Mouse (Mus musculus): ENCODE measurements around the gene Hoxc5.

Gene Hoxc5

GRCm38 (mm10) chr15:102988078-102988477, 20.8 kb downstream of the Hoxc5 start:
- DNase-seq (ENCODE audit: extremely low read depth, low read depth) = no peak

- DNase-seq (ENCODE audit: extremely low read depth, low read depth) = no peak
Measured at GRCm38 (mm10) chr15:102990461-102991397, 23.5 kb downstream of the Hoxc5 start, which contains the start of gene Hoxc8. TSS of gene Hoxc8 (plus strand) at chr15:102990607.

GRCm38 (mm10) chr15:102991782-102992181, 24.5 kb downstream of the Hoxc5 start:
- no peak for DNase-seq (ENCODE audit: extremely low read depth, low read depth)

- no peak for DNase-seq (ENCODE audit: extremely low read depth, low read depth)
Measured at GRCm38 (mm10) chr15:102992206-102992605, 25.0 kb downstream of the Hoxc5 start.

- DNase-seq (ENCODE audit: extremely low read depth, low read depth) = no peak
Measured at GRCm38 (mm10) chr15:102992863-102993262, 25.6 kb downstream of the Hoxc5 start.

GRCm38 (mm10) chr15:102996548-102996947, 29.3 kb downstream of the Hoxc5 start:
- no peak for DNase-seq (ENCODE audit: extremely low read depth, low read depth)

GRCm38 (mm10) chr15:102997431-102997830, 30.2 kb downstream of the Hoxc5 start:
- DNase-seq (ENCODE audit: extremely low read depth, low read depth) = no peak

- no peak for DNase-seq (ENCODE audit: extremely low read depth, low read depth)
Measured at GRCm38 (mm10) chr15:102997939-102998355, 30.7 kb downstream of the Hoxc5 start, which contains the start of gene Hoxc6. TSS of gene Hoxc6 (plus strand) at chr15:102998257.

GRCm38 (mm10) chr15:102998608-102999182, 31.5 kb downstream of the Hoxc5 start:
- peak; percentile 96 for DNase-seq (ENCODE audit: extremely low read depth, low read depth)

- DNase-seq (ENCODE audit: extremely low read depth, low read depth) = peak; percentile 94
Measured at GRCm38 (mm10) chr15:102999183-102999831, 32.1 kb downstream of the Hoxc5 start.

GRCm38 (mm10) chr15:102999955-103000354, 32.7 kb downstream of the Hoxc5 start:
- DNase-seq (ENCODE audit: extremely low read depth, low read depth) = no peak

GRCm38 (mm10) chr15:103000501-103000901, 33.3 kb downstream of the Hoxc5 start:
- no peak for DNase-seq (ENCODE audit: extremely low read depth, low read depth)

- no peak for DNase-seq (ENCODE audit: extremely low read depth, low read depth)
Measured at GRCm38 (mm10) chr15:103001370-103001769, 34.1 kb downstream of the Hoxc5 start.

GRCm38 (mm10) chr15:103002156-103002555, 34.9 kb downstream of the Hoxc5 start:
- DNase-seq (ENCODE audit: extremely low read depth, low read depth) = no peak

- peak; percentile 85 for DNase-seq (ENCODE audit: extremely low read depth, low read depth)
Measured at GRCm38 (mm10) chr15:103002821-103003448, 35.7 kb downstream of the Hoxc5 start.

GRCm38 (mm10) chr15:103005308-103005707, 38.1 kb downstream of the Hoxc5 start:
- DNase-seq (ENCODE audit: extremely low read depth, low read depth) = no peak

GRCm38 (mm10) chr15:103005797-103006196, 38.6 kb downstream of the Hoxc5 start:
- no peak for DNase-seq (ENCODE audit: extremely low read depth, low read depth)

GRCm38 (mm10) chr15:103006326-103006725, 39.1 kb downstream of the Hoxc5 start:
- DNase-seq (ENCODE audit: extremely low read depth, low read depth) = no peak

GRCm38 (mm10) chr15:103009265-103010111, 42.2 kb downstream of the Hoxc5 start:
- no peak for DNase-seq (ENCODE audit: extremely low read depth, low read depth)

GRCm38 (mm10) chr15:103010112-103010846, 43.0 kb downstream of the Hoxc5 start:
- no peak for DNase-seq (ENCODE audit: extremely low read depth, low read depth)
